Mouse (Mus musculus) heart, postnatal 0 days (tissue): ENCODE data around the gene Kif5a.

Experiments
- CTCF ChIP-seq: IDR thresholded peaks from 2 replicates; pipeline ENCODE4 v1.5.1; 2016; ENCODE audit warnings: antibody characterized with exemption, control low read depth, low read depth
- EP300 ChIP-seq: IDR thresholded peaks from 2 replicates; pipeline ENCODE4 v1.6.1; 2016; ENCODE audit warnings: antibody characterized with exemption, low read depth

GRCm38 (mm10) chr10:127180695-127181047, 82.5 kb downstream of the Kif5a start:
- TF ChIP-seq CTCF (no peak), EP300 (no peak)
